Comparison of ENCODE assay signal across 8 mouse cellular contexts in the genomic region with DNA sequence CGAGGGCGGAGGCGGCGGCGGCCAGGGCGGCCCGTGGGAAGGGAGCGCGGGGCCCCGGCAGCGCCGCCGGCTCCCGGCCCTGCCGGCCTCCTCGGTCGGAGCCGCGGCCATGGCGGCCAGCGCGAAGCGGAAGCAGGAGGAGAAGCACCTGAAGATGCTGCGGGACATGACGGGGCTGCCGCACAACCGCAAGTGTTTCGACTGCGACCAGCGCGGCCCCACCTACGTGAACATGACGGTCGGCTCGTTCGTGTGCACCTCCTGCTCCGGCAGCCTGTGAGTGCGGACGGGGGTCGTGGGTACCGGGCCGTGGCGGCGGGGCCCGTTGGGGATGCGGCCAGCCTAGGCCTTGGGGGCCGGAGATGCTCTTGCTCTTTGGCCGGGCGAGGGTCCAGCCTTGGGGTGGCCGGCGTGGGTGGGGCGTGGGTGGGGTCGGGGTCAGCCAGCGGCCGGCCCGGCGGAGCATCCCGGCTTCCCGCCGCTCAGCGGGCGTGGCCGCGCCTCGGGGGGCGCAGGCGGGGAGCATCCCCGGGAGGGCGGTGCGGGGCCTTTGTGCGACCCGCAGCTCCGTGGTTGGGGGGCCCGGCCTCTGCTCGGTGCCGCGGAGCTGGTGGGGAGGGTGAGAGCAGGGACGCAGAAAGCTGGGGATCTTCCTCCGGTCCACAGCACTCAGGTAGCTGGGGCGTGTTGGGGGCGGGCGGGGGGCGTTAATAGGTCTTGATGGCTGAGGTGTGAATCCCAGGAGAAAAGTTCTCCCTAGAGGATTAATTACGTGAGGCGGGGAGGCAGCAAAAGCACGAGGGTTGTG. TPM values are rescaled to one million over a fixed set of nuclear protein-coding genes. Genes with fewer than 3 reads are reported as not detected.
DNase-seq lines count a peak whose midpoint lies in the region; ATAC-seq lines count a peak whose summit lies in the region.

No protein-coding gene starts in this region.

- no peaks in the 10 kb centered on the region for H3K27me3 ChIP-seq in heart, embryonic 14.5 days (ENCODE audit: control insufficient read depth, insufficient read depth, low read length)
- no peaks in the 10 kb centered on the region for H3K27me3 ChIP-seq in liver, embryonic 15.5 days
- H3K27me3 ChIP-seq in neural tube, embryonic 15.5 days (replicated peaks), result no peaks in the 10 kb centered on the region

- peak; percentile 59 for ATAC-seq in heart, embryonic 14.5 days (ENCODE audit: insufficient number of reproducible peaks, insufficient read depth, low FRiP score, low read depth)
- peak; percentile 40 for ATAC-seq in common myeloid progenitor, adult 5-6 weeks (replicated peaks; ENCODE audit: low read depth, poor library complexity, severe bottlenecking)
- peak; percentile 37 for ATAC-seq in liver, embryonic 15.5 days (ENCODE audit: insufficient read depth)
- ATAC-seq in neural tube, embryonic 15.5 days (ENCODE audit: low FRiP score), result peak; percentile 81

- no peak for DNase-seq in heart, postnatal 10 days
- DNase-seq in CD4-positive helper T cell, adult 2 months (ENCODE audit: low read depth, low spot score), result peak; percentile 33
- DNase-seq in heart, postnatal 4 days, result peak; percentile 42
- no peak for DNase-seq in layer of hippocampus, postnatal 36 days

- intact Hi-C loops in heart, postnatal 10 days (cut with DNase I), result loop anchor here (2.0 to 5.0 kb wide), 4 partner anchors 42 to 147 kb away; no protein-coding TSS in a partner anchor

- peaks cover 8 to 39% of the 10 kb centered on the region in 2 experiments for H3K4me1 ChIP-seq in heart, embryonic 14.5 days (ENCODE audit: control insufficient read depth in 2 of 2, insufficient read depth in 2 of 2, low read length in 2 of 2)
- H3K4me1 ChIP-seq in liver, embryonic 15.5 days (replicated peaks), result peaks cover 88% of the 10 kb centered on the region
- H3K4me1 ChIP-seq in neural tube, embryonic 15.5 days, result peaks cover 43% of the 10 kb centered on the region

- peak overlapping the region; percentile 27 to 79; a peak in 3 of 4 replicates for H3K27ac ChIP-seq in heart, embryonic 14.5 days (replicated peaks in 1 of 2; ENCODE audit: control insufficient read depth in 1 of 2, insufficient read depth in 1 of 2, low read depth in 2 of 2, low read length in 2 of 2)
- H3K27ac ChIP-seq in liver, embryonic 15.5 days (replicated peaks), result peak overlapping the region; percentile 100
- peak overlapping the region; percentile 90 for H3K27ac ChIP-seq in neural tube, embryonic 15.5 days (replicated peaks)

- peak overlapping the region; percentile 97 for H3K9ac ChIP-seq in heart, embryonic 14.5 days (ENCODE audit: low read length)
- peak overlapping the region; percentile 100 for H3K9ac ChIP-seq in liver, embryonic 15.5 days
- H3K9ac ChIP-seq in neural tube, embryonic 15.5 days (replicated peaks), result peak overlapping the region; percentile 96

- no peaks in the 10 kb centered on the region for H3K9me3 ChIP-seq in heart, embryonic 14.5 days (ENCODE audit: control insufficient read depth, low read length)
- no peaks in the 10 kb centered on the region for H3K9me3 ChIP-seq in liver, embryonic 15.5 days (replicated peaks)
- H3K9me3 ChIP-seq in neural tube, embryonic 15.5 days (replicated peaks), result no peaks in the 10 kb centered on the region

- H3K4me2 ChIP-seq in heart, embryonic 14.5 days (ENCODE audit: low read length), result peak overlapping the region; percentile 89
- peak overlapping the region; percentile 77 for H3K4me2 ChIP-seq in liver, embryonic 15.5 days
- peak overlapping the region; percentile 86 for H3K4me2 ChIP-seq in neural tube, embryonic 15.5 days

- H3K36me3 ChIP-seq in heart, embryonic 14.5 days (ENCODE audit: control insufficient read depth, insufficient read depth, low read length), result peaks cover 9% of the 10 kb centered on the region; the same call in 1 of the 2 replicates
- peaks cover 33% of the 10 kb centered on the region for H3K36me3 ChIP-seq in liver, embryonic 15.5 days (replicated peaks)
- H3K36me3 ChIP-seq in neural tube, embryonic 15.5 days, result no peaks in the 10 kb centered on the region

- WGBS in heart, embryonic 14.5 days, result under 1% methylated on average over 79 of the region's 86 CpGs
- 1% methylated on average over 79 of the region's 86 CpGs for WGBS in liver, embryonic 15.5 days (ENCODE audit: insufficient replicate concordance)
- under 1% methylated on average over 62 of the region's 86 CpGs for WGBS in neural tube, embryonic 15.5 days

- H3K4me3 ChIP-seq in heart, embryonic 14.5 days (ENCODE audit: control insufficient read depth in 1 of 2, insufficient read depth in 1 of 2, low read depth in 1 of 2, low read length in 2 of 2), result peak overlapping the region; percentile 98 to 100
- H3K4me3 ChIP-seq in liver, embryonic 15.5 days (replicated peaks), result peak overlapping the region; percentile 100
- H3K4me3 ChIP-seq in neural tube, embryonic 15.5 days (replicated peaks), result peak overlapping the region; percentile 100

RNA-seq across cellular contexts. Expression of a gene that starts 0.5 kb away (rescaled TPM):
- polyA plus RNA-seq in heart, embryonic 14.5 days (2014; fragmentation: Nextera tagmentation; extraction: Ambion mirVana), result 38.6 and 44.6 TPM in 2 replicates
- 10 to 100 TPM; 39.9 to 43.2 TPM for total RNA-seq in heart, postnatal 10 days (2021)
- 32.1 and 33.8 TPM in 2 replicates for total RNA-seq in common myeloid progenitor, adult 5-6 weeks (2017)
- 10 to 100 TPM; 48.5 to 50.8 TPM for total RNA-seq in heart, postnatal 4 days (2021)
- polyA plus RNA-seq in liver, embryonic 15.5 days (2015; fragmentation: Nextera tagmentation; extraction: Ambion mirVana), result 46.3 and 46.5 TPM in 2 replicates
- polyA plus RNA-seq in neural tube, embryonic 15.5 days (2015; fragmentation: Nextera tagmentation; extraction: Ambion mirVana), result 26.6 and 36.5 TPM in 2 replicates
- 10 to 100 TPM; 80.0 to 80.4 TPM for total RNA-seq in layer of hippocampus, postnatal 36 days (2021)

Comparison
In these comparisons a context has a peak if more than half of its experiments do, and no peak if none do; other contexts are left out.
1. DNase-seq: peak in CD4-positive helper T cell, adult 2 months (single experiment) and heart, postnatal 4 days (single experiment); none in heart, postnatal 10 days (0 of 2) and layer of hippocampus, postnatal 36 days (0 of 2).
2. Peak in every context shown above with its lines, with median percentiles within 50 percentile points of each other: ATAC-seq, H3K27ac ChIP-seq, H3K4me2 ChIP-seq, H3K4me3 ChIP-seq and H3K9ac ChIP-seq.